Mouse (Mus musculus) urinary bladder, postnatal 14 days (tissue): ENCODE results near the gene S100a5.

Source experiments
- DNase-seq: peaks from one replicate; pipeline ENCODE4 v3.0.0; 2021; ENCODE audit warnings: low spot score

S100a5 gene

DNA sequence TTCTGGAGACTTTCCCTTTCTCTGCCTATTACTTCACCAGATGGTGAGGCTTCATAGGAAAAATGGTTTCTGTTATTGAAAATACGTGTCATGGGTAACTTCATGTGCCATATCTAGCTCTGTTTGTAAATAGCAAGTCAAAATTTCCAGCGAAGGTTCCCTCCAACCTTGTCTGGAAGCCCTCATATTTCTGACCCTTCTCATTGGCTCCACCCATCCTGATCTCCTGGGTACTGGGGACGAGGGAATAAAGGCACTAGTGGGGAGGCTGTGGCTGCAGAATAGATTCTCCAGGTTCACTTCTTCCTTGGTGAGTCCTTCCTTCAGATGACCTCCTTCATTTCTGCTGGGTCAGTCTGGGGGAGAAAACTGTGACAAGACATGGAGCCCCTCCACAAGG, at the start of gene S100a5:
Gene S100a5 (plus strand): TSS at position 301 of the 400 bp plus-strand sequence.
- no peak for DNase-seq

DNA sequence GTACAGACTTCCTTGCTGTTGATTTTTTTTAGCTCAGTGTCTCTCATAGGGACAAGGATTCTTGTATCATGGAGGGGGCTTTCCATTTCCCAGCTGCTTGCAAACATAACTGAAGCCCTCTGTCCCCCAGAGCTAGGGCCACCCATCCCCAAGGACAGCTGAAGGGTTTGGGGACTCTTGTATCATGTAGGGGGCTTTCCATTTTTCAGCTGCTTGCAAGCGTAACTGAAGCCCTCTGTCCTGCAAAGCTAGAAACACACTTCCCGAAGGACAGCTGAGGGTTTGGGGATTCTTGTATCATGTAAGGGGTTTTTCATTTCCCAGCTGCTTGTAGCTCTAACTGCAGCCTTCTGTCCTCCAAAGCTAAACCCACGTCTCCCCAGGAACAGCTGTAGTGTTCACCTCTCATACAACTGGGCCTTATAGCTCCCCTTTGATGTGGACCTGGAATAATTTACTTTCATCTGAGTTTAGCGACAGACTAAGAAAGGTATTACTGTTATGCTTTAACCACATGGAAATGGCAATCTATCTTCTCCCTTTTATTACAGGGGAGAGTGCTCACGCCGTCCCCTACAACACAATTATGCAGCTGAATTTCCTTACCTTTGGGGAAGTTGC, 48.2 kb upstream of the S100a5 start, which contains the start of gene S100a3:
Gene S100a3 (plus strand): TSS at position 571 of the 621 bp plus-strand sequence.
- DNase-seq, result no peak

DNA sequence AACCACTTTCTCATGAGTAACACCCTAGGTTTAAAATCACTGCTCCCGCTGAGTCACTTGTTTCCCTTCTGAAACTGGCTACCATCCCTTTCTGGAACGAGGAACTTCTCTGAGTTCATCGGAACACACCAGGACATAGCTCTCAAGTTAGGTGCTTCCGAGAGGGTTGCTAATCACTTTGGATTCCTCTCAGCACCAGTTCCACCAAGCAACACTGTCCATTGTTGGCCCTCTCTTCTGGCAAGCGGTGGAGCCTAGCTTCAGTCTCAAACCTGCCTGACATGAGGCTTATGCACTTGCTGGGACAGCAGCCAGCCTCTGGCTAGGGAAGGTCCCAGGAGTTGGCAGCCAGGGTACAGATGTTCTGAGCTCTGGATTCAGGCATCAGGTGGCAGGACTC, 33.6 kb upstream of the S100a5 start:
- peak; percentile 35 for DNase-seq

DNA sequence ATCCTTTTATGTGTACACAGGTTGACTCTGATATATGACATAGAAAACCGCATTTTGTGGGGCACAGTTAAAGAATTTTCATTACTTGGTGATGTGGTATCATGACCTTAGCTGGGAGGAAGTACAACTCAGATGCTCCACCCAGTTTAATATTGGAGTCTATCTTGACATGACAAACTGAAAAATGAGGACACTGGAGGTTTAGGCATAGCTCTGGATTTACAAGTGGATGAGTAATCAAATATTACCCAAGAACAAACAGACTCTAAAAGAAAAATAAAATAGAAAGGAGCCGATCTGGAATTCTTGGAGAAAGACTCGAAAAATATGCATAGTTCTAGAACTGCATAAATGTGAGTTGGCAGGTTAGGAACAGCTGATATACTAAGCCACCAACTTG, 33.0 kb upstream of the S100a5 start:
- DNase-seq, result no peak

DNA sequence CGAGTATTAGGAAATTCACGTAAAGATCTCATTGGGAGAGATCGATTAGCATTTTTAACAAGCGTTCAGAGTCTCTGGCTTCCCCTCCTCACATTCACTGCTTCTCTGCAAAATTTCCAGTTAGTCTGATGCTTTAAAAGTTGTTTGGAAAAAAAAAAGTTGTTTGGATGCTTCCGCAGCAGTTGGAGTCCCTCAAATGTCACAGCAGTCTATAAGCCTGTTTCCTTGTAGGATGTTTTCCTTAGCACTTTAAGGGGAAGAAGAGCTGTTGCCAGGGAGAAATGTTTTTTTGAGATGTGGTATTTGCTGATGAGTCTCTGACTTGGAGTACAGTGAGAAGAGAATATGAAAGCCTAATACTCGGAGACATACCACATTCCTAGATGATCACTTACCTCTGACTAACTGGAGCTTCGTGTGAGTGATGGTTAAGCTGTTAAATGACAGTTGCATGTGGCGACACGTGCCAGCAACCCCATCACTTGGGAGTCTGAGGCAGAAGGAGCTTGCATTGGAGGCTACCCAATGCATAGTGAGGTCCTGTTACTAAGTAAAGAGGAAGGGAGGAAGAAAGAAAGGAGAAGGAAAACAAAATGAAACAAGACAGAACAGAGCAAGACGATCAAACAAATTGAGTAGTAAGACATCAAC, 31.8 kb upstream of the S100a5 start:
- no peak for DNase-seq

DNA sequence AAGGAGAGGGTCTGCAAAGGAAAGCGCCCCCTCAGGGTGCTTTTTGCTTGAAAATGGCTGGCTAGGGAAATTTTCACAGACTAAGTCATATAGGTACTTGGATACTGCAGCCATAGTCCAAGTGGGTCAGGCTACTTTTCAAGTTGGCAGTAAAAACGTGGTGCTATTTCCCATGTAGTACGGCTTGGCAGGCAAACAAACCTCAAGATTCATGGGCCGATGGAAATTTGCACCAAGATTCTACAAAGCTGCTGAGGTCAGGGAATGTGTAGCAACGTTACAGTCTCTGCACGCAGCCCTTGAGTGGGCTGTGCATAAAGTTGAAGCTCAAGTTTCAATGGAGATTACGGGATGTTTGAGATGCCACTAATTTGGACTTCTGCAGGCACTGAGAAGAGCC, 28.9 kb upstream of the S100a5 start:
- DNase-seq, result no peak

DNA sequence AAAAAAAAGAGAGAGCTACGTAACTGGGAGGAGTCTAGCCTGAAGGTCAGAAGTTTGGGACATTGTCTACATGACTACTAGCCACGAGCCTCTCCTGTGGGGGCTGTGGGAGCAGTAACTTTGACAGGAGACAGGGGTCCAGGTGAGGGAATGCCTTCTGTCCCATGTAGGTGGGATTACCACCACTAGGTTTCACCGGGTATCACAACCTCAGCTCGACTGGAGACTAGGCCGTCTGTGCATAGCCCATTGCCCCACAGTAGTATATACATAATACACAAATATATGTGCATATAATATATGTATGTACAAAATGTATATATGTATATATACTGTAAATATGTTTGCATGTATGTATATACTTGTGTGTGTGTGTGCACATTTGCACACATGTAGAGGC, 27.2 kb upstream of the S100a5 start:
- no peak for DNase-seq

DNA sequence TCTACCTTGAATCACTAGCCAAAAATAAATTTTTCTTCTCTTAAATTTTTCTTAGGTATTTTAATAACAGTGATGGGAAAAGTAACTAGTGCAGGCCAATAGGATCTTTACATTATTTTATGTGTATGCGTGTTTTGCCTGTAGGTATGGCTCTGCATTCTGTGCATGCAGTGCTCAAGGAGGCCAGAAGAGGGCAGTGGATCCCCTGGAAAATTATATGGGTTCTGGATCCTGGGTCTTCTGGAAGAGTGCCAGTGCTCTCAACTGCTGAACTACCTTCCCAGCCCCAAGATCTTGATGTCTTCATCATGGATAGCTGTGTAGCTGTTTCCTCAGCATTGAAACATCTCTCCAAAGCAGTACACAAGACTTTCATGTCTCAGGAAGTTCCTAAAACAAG, 26.2 kb upstream of the S100a5 start:
- no peak for DNase-seq

DNA sequence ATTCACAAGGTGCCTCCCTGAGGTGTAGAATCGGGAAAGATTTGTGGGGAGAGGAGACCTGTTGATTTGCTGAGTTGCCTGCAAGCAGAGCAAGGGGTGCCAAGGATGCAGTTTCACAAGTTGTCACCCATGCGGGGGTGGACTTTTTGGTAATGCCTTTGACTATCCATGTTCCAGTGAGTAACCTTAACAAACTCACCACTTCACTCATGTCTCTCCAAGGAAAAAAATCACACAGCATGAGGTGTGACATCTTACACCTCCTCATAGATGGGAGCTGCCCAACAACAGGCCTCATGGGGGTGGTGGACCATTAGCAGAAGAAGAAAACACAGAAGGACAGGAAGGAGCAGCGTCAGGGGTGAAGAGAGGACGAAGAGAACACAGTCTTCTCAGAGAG, 25.8 kb upstream of the S100a5 start:
- DNase-seq, result no peak

DNA sequence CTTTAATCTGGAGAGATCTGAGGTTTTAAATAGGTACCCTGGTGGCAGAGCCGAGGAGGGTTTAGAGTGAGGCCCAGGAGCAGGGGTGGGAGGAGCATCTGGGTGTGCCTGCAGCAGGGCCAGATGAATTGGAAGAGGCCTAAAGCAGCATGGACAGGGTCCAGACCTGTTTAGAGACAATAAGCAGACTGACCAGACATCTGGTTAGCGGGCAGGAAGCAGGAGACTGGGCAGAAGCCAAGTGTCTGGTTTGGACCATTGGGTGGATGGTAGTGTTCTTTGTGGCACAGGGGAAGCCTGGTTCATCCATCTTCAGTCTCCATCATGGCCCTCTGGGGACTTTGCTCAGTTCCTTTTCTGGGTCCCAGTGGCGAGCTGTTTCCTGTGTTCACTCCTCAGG, 24.4 kb upstream of the S100a5 start:
- DNase-seq, result no peak

DNA sequence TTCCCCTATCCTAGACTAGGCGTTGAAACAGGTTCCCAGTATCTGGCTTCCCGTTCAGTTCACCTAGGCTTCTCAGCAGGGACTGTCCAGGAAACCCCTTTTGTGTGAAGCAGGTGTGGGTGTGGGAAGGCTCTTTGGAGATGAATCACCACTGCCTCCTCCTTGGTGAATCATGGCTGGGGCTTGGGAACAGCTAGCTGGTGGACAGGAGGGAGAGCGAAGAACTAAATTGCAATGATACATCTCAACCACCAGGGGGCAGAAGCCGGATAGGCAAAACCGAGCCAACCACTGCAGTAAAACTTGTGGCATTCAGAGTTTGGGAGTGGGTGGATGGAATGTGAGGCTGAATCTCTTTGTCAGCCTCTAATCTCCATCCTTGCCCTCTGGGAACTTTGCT, 22.7 kb upstream of the S100a5 start:
- DNase-seq, result peak; percentile 76

DNA sequence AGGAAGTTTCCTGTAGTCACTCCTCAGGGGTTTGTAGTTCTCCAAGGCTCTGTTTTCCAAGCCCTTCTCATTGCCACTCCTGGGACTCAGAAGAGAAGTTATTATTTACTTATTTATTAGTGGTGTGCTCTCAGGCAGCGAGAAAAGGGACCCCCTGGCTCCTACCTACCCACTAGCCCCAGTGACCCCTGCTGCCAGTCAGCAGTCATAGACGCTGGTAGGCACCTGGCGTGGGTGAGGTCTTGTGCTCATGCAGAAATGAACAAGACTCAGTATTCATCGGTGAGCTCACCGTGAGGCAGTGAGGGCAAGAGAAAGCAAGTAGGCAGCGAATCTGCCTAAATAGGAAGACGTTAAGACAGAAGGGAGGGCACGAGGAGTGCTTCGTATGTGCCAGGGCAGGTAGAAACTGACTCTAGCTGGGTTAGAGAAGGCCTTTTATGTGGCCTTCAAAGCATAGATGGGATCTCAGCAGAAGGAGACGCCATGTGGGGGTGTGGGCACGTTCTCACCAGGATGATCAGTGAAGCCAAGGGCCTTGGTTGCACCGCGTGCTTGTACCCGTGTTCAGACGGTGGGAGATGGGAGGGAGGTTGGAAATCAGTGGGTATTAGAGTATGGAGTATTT, 22.2 kb upstream of the S100a5 start:
- peak; percentile 14 for DNase-seq

DNA sequence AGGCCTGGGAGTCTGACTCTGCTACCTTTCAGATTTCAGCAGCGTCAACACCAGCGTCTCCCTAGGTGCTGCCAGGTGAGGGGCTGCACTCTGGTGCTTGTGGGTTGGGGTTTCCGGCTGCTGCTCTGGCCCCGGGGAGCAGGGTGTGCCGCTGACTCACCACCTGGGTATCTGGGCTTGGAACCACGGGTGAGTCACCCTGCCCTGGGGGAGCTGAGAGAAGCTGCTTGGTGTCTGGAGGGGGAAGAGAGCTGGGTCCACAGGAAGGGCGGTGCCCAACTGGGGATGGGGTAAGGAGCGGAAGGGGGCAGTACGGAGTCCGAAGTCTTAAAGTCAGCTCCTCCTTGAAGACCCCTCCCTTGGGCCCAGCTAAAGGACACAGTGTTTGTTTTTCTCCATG, 21.4 kb upstream of the S100a5 start:
- peak; percentile 96 for DNase-seq

DNA sequence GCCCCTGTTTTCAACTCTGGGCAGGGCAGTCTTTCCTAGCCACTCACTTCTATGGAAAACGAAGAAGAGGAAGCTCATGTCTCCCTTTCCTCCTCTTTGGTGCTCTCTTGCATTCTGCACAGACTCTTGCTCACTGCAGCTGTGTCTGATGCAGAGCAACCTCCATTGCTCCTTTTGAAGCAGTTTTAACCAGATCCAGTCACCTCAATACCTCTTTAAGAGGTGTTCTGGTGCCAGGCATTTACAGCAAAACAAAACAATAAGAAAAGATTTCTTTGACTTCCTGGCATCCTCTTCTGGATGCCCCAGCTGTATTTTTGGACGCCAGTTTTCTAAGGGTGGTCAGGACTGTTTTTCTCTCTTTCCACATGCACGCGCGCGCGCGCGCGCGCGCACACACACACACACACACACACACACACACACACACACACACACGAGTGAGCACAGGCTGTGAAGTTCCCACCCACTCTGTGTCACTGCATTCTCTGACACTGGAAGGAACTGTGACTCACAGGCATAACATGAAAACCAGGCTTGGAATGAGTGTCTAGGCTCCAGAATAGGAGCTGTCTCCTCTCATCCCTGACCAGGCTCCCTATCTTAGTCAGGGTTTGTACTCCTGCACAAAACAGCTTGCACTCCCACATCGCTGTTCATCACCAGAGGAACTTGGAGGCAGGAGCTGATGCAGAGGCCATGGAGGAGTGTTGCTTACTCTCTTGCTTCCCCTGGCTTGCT, 20.8 kb upstream of the S100a5 start:
- peak; percentile 70 for DNase-seq

DNA sequence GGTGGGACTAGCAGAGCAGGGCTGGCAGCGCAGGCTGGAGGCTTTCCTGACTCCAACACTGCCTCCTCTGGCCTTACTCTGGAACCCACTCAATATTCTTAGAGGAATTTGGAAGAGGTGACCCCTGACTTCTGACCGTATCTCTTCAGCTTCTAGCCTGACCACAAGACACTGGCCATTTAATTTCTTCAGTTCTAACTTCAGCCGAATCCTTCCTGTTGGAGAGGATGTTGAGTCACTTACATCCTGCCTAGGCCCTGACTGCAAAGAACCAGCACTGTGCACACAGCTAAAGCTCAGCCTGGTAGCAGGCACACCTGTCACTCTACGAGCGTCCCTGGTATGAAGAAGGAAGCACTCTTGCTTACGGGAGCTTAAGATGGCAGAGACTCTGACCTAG, 18.9 kb upstream of the S100a5 start:
- no peak for DNase-seq

DNA sequence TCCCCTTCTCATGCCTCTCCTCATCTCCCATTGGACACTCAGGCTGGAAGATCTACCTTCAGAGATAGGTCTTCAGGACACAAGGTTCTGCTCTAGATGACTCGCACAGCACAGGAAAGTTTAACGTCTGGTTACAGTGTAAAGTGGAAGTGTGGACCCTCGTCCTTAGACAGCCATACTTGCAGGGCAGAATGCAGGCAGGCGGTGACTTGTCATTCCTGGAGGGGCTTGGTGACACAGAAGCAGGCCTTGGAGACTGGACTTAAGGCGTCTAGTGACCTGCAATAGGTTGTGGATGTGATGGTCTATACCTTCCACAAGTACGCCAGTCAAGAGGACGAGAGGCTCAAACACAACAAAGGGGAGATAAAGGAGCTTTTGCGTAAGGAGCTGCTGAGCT, 18.4 kb upstream of the S100a5 start, which contains the start of gene S100a2:
Gene S100a2 (plus strand): TSS at position 301 of the 400 bp plus-strand sequence.
- DNase-seq, result no peak

DNA sequence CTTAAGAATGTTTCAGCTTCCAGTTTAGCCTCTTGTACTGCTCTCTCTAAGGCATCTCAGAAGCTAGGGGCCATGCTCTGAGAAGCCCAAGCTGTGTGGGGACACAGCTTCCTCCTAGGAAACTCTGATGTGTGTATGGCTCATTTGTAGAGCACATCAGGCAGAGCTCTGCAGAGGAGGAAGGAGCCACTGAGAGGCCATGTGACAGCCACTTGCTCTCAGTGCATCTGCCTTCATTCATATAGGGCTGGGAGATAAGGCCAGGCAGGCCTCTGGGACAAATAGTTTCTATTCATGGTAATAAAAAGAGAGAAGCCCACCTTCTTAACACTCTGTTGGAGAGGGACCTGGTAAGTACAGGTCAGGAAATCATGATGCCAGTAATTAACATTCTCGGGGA, 13.9 kb upstream of the S100a5 start:
- no peak for DNase-seq

DNA sequence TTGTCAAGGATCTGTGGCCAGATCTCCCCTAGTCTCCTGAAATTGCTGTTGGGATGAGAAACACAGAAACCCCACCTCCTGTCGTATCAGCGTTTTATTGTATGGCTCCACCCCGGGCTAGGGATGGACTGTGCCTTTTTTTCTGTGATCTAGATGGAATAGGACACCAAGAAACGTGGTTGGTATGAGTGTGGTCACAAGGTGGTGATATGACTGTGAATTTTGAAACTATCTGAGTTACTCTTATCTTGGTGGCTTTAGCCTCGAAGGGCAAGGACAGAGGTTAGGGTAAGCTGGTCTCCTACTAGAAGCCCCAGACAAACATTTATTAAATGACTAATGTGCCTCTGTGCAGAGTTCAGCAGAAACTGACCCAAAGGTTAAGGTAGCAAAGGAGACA, 12.8 kb upstream of the S100a5 start:
- no peak for DNase-seq

DNA sequence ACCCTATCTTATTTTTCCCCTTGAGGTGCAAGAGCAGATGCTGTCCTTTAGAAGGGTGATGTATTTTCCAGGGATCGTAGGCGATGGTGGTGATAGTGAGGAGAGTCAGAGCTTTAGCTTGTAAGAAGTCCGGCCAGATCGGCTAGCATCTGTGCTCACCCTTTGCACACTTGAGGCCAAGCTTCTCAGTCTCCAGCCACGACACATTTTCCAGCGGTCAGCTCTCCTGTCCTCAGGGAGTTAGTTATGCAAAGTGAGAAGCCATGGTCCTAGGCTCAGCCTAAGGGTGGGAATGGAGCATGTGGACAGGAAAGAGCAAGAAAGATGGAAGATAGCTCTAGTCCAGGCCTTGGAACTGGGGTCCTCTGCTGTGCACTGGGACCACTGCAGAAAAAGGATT, 11.5 kb upstream of the S100a5 start:
- DNase-seq, result peak; percentile 7

DNA sequence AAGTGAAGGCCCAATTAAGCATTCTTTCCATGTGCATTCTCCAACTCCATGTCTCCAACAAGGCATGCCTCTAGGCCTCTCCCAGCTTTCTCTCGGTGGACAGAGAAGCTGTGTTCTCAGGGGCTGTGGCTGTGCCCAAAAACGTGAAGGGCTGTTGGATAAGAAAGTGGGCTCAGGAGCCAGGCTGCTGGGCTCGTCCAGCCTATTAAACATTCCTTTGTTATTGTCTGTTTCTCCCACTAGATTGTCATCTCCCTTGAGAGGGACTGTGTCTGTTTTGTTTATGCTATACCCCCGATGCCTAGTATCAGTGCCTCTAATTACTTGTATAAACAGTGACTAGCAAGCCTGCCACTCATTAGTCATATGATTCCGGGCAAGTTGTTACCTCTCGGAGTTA, 10.6 kb upstream of the S100a5 start:
- peak; percentile 10 for DNase-seq

DNA sequence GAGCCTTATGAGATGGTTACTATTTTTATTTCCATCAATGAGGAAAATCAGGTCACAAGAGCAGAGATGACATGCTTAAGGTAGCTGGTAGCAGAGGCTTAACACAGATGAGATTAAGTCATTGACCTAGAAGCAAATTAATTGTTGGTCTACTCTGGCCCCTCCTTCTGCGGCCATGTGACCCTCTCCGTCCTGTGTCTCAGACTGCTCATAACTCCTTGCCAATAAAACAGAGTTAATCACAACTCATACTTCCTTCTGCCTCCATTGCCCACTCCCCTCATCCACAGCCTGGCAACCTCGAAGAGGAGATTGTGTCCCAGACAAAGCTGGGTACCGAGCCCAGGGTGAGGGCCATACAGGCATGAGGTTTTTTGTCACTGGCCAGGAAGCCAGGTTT, 10.1 kb upstream of the S100a5 start:
- DNase-seq, result no peak

DNA sequence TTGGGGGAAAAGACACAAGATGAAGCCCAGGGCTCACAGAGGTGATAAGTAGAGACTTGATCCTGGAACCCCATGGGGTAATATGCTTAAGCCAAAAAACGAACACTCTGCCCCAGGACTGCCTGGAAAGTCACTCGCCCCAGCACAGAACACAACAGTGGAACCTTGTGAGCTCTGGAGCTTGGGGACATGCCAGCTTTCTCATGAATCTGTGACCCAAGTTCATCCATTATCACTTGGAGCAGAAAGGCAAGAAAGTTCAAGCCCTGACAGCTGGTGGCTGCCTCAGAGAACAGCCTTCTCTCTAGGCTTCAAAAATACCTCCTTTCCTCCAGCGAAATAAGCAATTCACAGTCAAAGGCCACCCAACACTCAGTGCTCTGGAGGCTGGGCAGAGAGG, 8.9 kb upstream of the S100a5 start:
- peak; percentile 27 for DNase-seq

DNA sequence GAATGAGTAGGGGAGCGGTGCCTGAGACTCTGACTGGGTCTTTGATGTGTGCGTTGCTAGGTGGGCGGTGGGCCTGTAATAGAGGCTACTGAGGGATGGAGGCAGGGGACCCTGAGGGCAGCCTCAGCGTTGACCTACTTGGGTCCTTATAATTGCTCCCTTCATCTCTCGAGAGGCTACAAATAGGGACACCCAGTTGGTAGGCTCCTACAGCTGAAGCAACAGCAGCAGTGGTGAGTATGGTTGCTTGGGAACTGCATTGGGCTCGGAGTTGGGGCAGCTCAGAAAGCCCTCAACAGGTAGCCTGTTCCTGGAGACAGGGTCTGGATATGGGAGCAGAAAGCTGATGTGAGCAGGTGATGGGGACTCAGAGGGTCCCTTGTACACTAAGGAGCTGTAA, 8.3 kb upstream of the S100a5 start:
- DNase-seq, result no peak
